Mouse (Mus musculus) lung, postnatal 0 days (tissue): ENCODE measurements at regions not wholly inside any gene's neighbourhood (a gene's known extent, or its start where the extent isn't known, plus 50 kb on each side); places are given as distances from the start of the nearest gene placed in this dataset.
A peak's percentile ranks its signal among the peaks of the same experiment; 100 is the strongest.

Experiments
- ATAC-seq: fragments of 200-750 bp; cut with Nextera tagmentation; 2 replicates; pipeline ENCODE4 v1.8.0; 2017; ENCODE audit warnings: moderate library complexity
- DNase-seq: peaks from one replicate; pipeline ENCODE4 v3.0.0-alpha.2; 2016; ENCODE audit warnings: low spot score
- H3K27ac ChIP-seq: fragments of 300-500 bp; sonication (generic); 2 replicates; pipeline ENCODE4 v1.5.1; 2014; ENCODE audit warnings: antibody characterized with exemption, mild to moderate bottlenecking, low read length, mixed read lengths
- H3K27me3 ChIP-seq: fragments of 300-500 bp; sonication (generic); replicated peaks from 2 replicates; pipeline ENCODE4 v1.6.1; 2014; ENCODE audit warnings: low read length, mixed read lengths; ENCODE audit not compliant: insufficient read depth
- H3K36me3 ChIP-seq: fragments of 300-500 bp; sonication (generic); 2 replicates; pipeline ENCODE4 v1.6.1; 2014; ENCODE audit warnings: low read length, mixed read lengths; ENCODE audit not compliant: insufficient read depth
- H3K4me1 ChIP-seq: fragments of 300-500 bp; sonication (generic); 2 replicates; pipeline ENCODE4 v1.6.1; 2014; ENCODE audit warnings: antibody characterized with exemption, low read depth, low read length, mixed read lengths; ENCODE audit not compliant: insufficient read depth
- H3K4me2 ChIP-seq: fragments of 300-500 bp; sonication (generic); replicated peaks from 2 replicates; pipeline ENCODE4 v1.6.1; 2014; ENCODE audit warnings: low read depth, mild to moderate bottlenecking, low read length, moderate library complexity, mixed read lengths
- H3K4me3 ChIP-seq: fragments of 300-500 bp; sonication (generic); 2 replicates; pipeline ENCODE4 v1.5.1; 2014; ENCODE audit warnings: low read depth, low read length
- H3K9ac ChIP-seq: fragments of 300-500 bp; sonication (generic); replicated peaks from 2 replicates; pipeline ENCODE4 v1.6.1; 2014; ENCODE audit warnings: low read depth, mild to moderate bottlenecking
- H3K9me3 ChIP-seq: fragments of 300-500 bp; sonication (generic); 2 replicates; pipeline ENCODE4 v1.6.1; 2016; ENCODE audit warnings: low read length, mixed read lengths
- CTCF ChIP-seq: IDR thresholded peaks from 2 replicates; pipeline ENCODE4 v1.5.1; 2016; ENCODE audit warnings: antibody characterized with exemption, mild to moderate bottlenecking
- EP300 ChIP-seq: IDR thresholded peaks from 2 replicates; pipeline ENCODE4 v1.6.1; 2016; ENCODE audit warnings: antibody characterized with exemption, mild to moderate bottlenecking, control low read depth
- WGBS: fragments of 180-500 bp; shearing (Covaris S2); extraction: QIAGEN DNeasy Blood & Tissue Kit; methylation state at CpG from one replicate; pipeline ENCODE4 v1.1.7; 2014; 5-methylcytosine and 5-hydroxymethylcytosine counted together

GRCm38 (mm10) chr5:58705561-58705960 is 987.8 kb downstream of the Pcdh7 start:
- Histone ChIP-seq H3K27me3 (no peaks in the 10 kb centered on the region), H3K4me1 (no peaks in the 10 kb centered on the region), H3K4me3 (no peak overlapping the region), H3K4me2 (no peak overlapping the region), H3K9me3 (no peaks in the 10 kb centered on the region), H3K27ac (no peak overlapping the region), H3K36me3 (no peaks in the 10 kb centered on the region), H3K9ac (no peak overlapping the region)
- no peak for ATAC-seq
- 70% methylated on average over 1 of the region's 1 CpGs for WGBS
- TF ChIP-seq EP300 (no peak), CTCF (no peak)
- no peak for DNase-seq

- Histone ChIP-seq H3K4me2 (no peak overlapping the region), H3K4me3 (no peak overlapping the region), H3K4me1 (no peaks in the 10 kb centered on the region), H3K27me3 (no peaks in the 10 kb centered on the region), H3K9ac (no peak overlapping the region), H3K36me3 (no peaks in the 10 kb centered on the region), H3K9me3 (no peaks in the 10 kb centered on the region), H3K27ac (no peak overlapping the region)
- no peak for DNase-seq
- TF ChIP-seq CTCF: no peak
- no peak for TF ChIP-seq EP300
- ATAC-seq: no peak
- WGBS: 74% methylated on average over 1 of the region's 1 CpGs
Observed at GRCm38 (mm10) chr5:58712381-58712780, 994.6 kb downstream of the Pcdh7 start.

GRCm38 (mm10) chr5:58733366-58733765 is 1015.6 kb downstream of the Pcdh7 start:
- WGBS: 99% methylated on average over 3 of the region's 3 CpGs
- H3K27me3 ChIP-seq: no peaks in the 10 kb centered on the region
- no peaks in the 10 kb centered on the region for H3K36me3 ChIP-seq
- ATAC-seq: no peak
- H3K27ac ChIP-seq: no peak overlapping the region
- DNase-seq: no peak
- H3K9ac ChIP-seq: no peak overlapping the region
- H3K4me2 ChIP-seq: no peak overlapping the region
- H3K4me1 ChIP-seq: no peaks in the 10 kb centered on the region
- TF ChIP-seq EP300: no peak
- no peak for TF ChIP-seq CTCF
- H3K4me3 ChIP-seq: no peak overlapping the region
- H3K9me3 ChIP-seq: no peaks in the 10 kb centered on the region

- DNase-seq (no peak), ATAC-seq (no peak)
- no peak for TF ChIP-seq CTCF
- TF ChIP-seq EP300: no peak
- H3K4me3 ChIP-seq: no peak overlapping the region
- H3K4me1 ChIP-seq: no peaks in the 10 kb centered on the region
- no peaks in the 10 kb centered on the region for H3K27me3 ChIP-seq
- no peaks in the 10 kb centered on the region for H3K9me3 ChIP-seq
- H3K4me2 ChIP-seq: no peak overlapping the region
- 88% methylated on average over 2 of the region's 2 CpGs for WGBS
- no peak overlapping the region for H3K9ac ChIP-seq
- no peak overlapping the region for H3K27ac ChIP-seq
- H3K36me3 ChIP-seq: no peaks in the 10 kb centered on the region
Observed at GRCm38 (mm10) chr5:58733961-58734360, 1016.2 kb downstream of the Pcdh7 start.

- H3K4me1 ChIP-seq: no peaks in the 10 kb centered on the region
- ATAC-seq (no peak), DNase-seq (peak; percentile 13)
- no peak overlapping the region for H3K4me2 ChIP-seq
- 50% methylated on average over 9 of the region's 9 CpGs for WGBS
- TF ChIP-seq EP300 (no peak), CTCF (peak; percentile 71)
- H3K9me3 ChIP-seq: no peaks in the 10 kb centered on the region
- no peaks in the 10 kb centered on the region for H3K36me3 ChIP-seq
- H3K4me3 ChIP-seq: no peak overlapping the region
- H3K27me3 ChIP-seq: no peaks in the 10 kb centered on the region
- no peak overlapping the region for H3K27ac ChIP-seq
- no peak overlapping the region for H3K9ac ChIP-seq
Observed at GRCm38 (mm10) chr5:58736610-58737009, 1018.8 kb downstream of the Pcdh7 start.

GRCm38 (mm10) chr5:58737264-58737883 is 1019.6 kb downstream of the Pcdh7 start:
- H3K27me3 ChIP-seq: no peaks in the 10 kb centered on the region
- no peak overlapping the region for H3K4me2 ChIP-seq
- WGBS: 67% methylated on average over 4 of the region's 4 CpGs
- H3K27ac ChIP-seq: no peak overlapping the region
- no peaks in the 10 kb centered on the region for H3K36me3 ChIP-seq
- no peaks in the 10 kb centered on the region for H3K9me3 ChIP-seq
- H3K9ac ChIP-seq: no peak overlapping the region
- no peaks in the 10 kb centered on the region for H3K4me1 ChIP-seq
- TF ChIP-seq EP300 (no peak), CTCF (no peak)
- no peak for ATAC-seq
- no peak overlapping the region for H3K4me3 ChIP-seq
- DNase-seq: no peak

- Histone ChIP-seq H3K9ac (no peak overlapping the region), H3K27me3 (no peaks in the 10 kb centered on the region), H3K4me1 (no peaks in the 10 kb centered on the region), H3K27ac (no peak overlapping the region), H3K4me2 (no peak overlapping the region), H3K9me3 (no peaks in the 10 kb centered on the region), H3K4me3 (no peak overlapping the region), H3K36me3 (no peaks in the 10 kb centered on the region)
- DNase-seq: no peak
- 50% methylated on average over 4 of the region's 4 CpGs for WGBS
- TF ChIP-seq CTCF: no peak
- ATAC-seq: no peak
Observed at GRCm38 (mm10) chr5:58738041-58738440, 1020.3 kb downstream of the Pcdh7 start.
